Mouse (Mus musculus): ENCODE data around the gene Sept8. TPM values are rescaled to one million over a fixed set of nuclear protein-coding genes. Genes with fewer than 3 reads are reported as not detected.

Gene Sept8
- total RNA-seq, 2 experiments from 2014 or later, result 240 to 254 TPM

DNA sequence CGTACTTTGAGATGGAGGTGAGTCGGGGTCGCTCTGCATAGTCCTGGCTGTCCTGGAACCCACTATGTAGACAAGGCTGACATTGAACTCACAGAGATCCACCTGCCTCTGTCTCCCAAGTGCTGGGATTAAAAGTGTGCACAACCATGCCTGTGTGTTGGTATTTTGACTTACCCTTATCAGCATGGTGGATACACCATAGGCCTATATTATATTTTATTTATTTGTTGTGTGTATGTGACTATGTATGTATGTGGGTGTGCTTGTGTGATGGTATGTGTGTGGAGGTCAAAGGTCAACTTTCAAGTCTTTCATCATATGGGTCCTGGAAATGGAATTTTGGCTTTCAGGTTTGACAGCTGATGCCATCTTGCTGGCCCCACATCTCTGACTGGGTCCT is 3.3 kb downstream of the Sept8 start:
- no peak for TF ChIP-seq CTCF (conservative IDR thresholded peaks at IDR 0.05)
- no peak for DNase-seq (ENCODE audit: low spot score in 2 of 2)
- Histone ChIP-seq H3K4me3 (peak overlapping the region; percentile 87; the same call in 1 of the 2 replicates), H3K27ac (peak overlapping the region; percentile 93)

DNA sequence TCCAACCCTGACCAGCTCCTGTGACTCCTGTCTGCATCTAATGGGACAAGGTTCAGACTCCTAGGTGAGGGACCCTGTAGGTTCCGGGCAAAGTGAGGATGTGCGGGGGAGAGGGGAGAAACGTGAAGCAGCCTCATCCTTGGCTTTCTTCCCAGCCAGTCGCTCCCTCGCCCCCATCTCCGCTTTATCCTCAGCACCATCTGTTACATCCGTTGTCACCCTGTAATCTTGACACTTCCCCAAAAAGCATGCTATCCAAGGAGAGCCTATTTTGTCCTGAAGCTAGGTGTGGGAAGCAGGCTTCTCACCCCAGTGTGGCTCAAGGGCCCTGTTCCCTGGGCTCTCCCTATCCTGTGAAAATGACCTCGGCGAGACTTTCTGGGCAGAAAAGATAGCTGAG is 3.9 kb downstream of the Sept8 start:
- Histone ChIP-seq H3K4me3 (peak overlapping the region; percentile 26; the same call in 1 of the 2 replicates), H3K27ac (peak overlapping the region; percentile 93)
- DNase-seq (ENCODE audit: low spot score in 2 of 2), result peak; percentile 64 to 77
- TF ChIP-seq CTCF (conservative IDR thresholded peaks at IDR 0.05), result no peak

DNA sequence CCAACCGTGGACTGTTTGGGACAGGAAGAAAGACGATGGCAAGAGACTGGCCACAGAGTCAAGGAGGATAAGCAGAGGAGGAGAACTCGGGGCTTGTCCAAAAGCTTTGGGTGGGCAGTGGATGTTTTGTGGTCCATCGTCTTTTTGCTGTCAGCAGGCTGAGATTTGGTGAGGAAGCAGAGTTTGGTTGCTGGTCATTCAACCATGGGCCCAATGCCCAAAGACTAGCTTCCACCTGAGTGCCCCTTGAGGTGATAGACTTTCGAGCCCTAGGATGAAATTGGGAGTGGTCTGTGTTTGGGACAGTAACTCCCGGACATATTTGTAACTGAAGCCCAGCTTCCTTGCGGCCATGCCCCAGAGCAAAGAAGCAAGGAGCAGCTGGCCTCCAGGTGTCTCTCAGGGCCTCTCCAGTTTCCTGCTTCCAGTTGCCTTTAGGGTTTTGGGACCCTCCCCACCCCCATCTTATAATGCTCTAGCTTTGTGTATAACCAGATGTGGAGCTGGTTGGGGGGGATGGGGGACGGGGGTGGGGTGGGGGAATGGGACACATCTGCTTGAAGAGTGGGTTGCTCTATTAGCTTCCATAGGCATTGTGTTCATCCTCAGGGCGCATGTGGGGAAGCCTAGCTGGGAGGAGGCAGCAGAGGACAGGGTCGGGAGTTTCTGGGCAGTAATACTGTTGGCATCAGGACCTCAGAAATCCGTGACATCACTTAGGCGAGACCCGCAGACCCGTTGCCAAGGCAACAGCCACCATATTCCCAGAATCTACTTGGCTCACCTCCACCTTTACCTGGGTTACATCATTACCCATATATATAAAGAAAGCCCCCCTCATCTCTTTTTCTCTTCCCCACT is 4.7 kb downstream of the Sept8 start:
- Histone ChIP-seq H3K4me3 (no peak overlapping the region; the same call in 1 of the 2 replicates), H3K27ac (peak overlapping the region; percentile 93)
- no peak for DNase-seq (ENCODE audit: low spot score in 2 of 2)
- TF ChIP-seq CTCF (conservative IDR thresholded peaks at IDR 0.05), result no peak

DNA sequence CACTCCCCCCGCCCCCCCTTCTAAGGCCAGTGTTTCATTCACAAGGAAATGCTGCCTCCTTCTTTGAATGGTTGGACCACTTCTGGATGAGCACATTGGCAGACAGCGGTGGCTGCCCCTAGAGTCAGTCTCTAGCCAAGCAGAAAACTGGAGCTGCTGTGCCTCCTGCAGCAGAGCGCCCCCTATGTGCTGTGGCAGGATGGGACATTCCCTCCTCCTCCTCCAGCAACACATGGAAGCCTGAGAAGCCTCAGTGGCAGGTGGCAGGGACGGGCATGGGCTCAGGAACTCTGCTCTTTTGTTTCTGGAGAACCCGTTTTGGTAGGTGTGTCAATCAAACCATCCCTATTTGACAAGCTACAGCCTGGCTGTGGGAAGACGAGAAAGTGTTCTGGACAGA is 5.8 kb downstream of the Sept8 start:
- peak; percentile 73 for TF ChIP-seq CTCF (conservative IDR thresholded peaks at IDR 0.05)
- peak in 1 of 2 experiments; percentile 50 for DNase-seq (ENCODE audit: low spot score in 2 of 2)
- H3K4me3 ChIP-seq, result no peak overlapping the region
- H3K27ac ChIP-seq, result peak overlapping the region; percentile 79; the same call in 1 of the 2 replicates

DNA sequence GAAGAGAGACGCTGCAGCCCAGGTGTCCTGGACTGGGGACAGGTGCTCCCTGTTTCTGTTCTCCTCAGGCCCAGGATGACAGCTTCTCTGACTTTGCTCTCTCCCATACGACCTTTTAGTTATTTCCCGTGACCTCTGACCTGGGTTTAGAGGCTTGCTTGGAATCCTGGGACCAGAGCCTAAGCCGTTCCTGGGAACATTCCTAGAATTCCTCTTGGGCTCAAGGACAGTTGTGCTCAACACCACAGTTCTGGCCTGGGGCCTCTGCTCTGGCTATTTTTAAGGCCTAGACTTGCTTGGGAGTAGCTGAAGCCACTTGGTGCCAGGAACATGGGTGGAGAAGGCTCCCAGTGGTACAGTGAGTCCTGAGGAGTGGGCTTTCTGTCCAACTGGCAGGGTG is 6.4 kb downstream of the Sept8 start:
- DNase-seq (ENCODE audit: low spot score in 2 of 2), result no peak
- peak overlapping the region; percentile 79 for H3K27ac ChIP-seq
- no peak overlapping the region for H3K4me3 ChIP-seq
- TF ChIP-seq CTCF (conservative IDR thresholded peaks at IDR 0.05), result no peak

DNA sequence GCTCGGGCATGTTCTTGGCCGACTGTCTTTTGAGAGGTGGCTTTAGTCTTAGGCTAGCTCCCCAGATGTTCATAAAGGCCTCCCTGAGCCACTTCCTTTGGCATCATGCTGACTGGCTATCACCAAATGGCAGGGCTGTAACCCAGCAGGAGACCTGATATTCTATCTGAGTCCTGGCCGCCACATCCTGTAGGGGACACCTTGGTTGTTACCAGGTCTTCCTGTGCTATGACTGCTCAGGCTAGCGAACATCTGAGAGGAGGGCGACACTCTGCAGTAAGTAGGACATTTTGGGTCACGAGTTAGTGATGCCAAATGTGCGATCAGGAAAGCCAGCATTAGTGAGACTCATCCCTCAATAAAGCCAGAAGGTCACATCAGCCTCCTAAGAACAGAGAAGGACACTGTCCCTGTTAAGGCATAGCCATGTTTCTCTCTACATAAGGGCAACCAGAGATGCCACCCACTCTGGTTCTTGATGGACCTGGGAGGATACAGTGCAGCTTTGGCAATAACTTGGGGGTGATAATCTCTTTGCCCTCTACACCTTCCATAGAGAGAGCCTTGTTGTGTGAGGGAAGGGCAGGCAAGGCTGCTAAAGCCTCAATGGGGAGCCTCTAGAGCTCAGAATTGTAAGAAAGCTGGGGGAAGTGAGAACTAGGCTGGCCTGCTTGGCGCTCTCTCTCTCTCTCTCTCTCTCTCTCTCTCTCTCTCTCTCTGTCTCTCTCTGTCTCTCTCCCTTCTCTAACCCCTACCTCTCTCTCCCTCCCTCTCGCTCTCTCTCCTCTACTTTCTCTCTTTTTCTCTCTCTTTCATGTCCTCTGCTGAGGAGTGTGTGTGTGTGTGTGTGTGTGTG is 9.6 kb downstream of the Sept8 start:
- Histone ChIP-seq H3K27ac (peak overlapping the region; percentile 79), H3K4me3 (no peak overlapping the region)
- DNase-seq (ENCODE audit: low spot score in 2 of 2), result no peak
- TF ChIP-seq CTCF (conservative IDR thresholded peaks at IDR 0.05), result no peak

DNA sequence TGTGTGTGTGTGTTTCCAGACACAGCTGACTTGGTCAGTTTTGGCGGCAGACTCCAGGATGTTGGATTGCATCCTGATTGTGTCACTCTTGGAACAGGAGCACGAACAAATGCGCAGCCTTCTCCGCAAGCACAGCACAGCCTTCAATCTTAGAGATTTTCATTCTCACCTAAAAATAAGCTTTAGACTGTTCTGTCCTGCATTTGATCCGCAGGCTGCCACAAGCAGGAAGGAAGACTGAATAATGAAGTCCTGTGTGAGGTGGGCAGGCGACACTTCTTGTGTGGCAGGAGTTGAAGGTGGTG is 10.1 kb downstream of the Sept8 start:
- peak overlapping the region; percentile 79 for H3K27ac ChIP-seq
- peak overlapping the region; percentile 13; the same call in 1 of the 2 replicates for H3K4me3 ChIP-seq
- DNase-seq (ENCODE audit: low spot score in 2 of 2), result peak in 1 of 2 experiments; percentile 64
- TF ChIP-seq CTCF (conservative IDR thresholded peaks at IDR 0.05), result no peak

DNA sequence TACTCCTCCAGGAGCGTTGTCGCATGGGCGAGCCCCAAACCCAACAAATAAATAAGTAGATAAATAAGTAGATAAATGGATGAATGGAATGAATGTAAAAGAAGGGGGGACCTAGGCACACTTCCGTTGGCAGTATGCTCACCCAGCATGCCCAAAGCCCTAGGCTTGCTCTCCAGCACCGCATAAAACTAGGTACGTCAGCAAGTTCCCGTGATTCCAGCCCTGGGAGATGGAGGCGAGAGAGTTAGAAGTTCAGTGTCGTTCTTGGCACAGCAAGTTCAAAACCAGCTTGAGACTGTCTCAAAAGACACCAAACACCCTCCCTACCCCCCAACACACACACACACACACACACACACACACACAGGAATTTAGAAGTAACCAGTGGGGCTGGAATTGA is 10.9 kb downstream of the Sept8 start:
- DNase-seq (ENCODE audit: low spot score in 2 of 2), result no peak
- peak overlapping the region; percentile 79 for H3K27ac ChIP-seq
- no peak for TF ChIP-seq CTCF (conservative IDR thresholded peaks at IDR 0.05)
- no peak overlapping the region for H3K4me3 ChIP-seq

DNA sequence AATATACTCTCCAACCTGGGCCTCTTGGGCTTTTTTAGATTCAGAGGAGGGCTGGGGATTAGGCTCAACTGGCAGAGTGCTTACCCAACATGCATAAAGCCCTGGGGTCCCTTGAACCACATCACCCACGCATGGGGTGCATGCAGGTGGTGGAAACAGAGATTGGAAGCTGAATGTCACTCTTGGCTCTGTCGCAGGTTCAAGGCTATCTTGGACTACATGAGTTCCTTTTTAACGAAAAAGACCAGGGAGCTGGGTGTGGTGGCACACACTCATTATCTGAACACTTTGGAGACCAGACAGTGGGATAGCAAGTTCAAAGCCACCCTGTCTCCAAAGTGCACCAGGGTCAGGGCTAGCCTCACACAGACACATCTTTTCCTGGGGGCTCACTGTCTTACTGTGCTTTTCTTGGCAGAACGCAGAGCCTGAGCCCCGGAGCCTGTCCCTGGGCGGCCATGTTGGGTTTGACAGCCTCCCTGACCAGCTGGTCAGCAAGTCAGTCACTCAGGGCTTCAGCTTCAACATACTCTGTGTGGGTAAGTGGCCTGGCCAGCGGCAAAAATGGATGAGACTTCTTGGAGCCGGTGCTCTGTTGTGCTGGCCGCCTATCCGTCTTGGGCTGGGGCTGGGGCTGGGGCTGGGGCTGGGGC is 12.6 kb downstream of the Sept8 start:
- TF ChIP-seq CTCF (conservative IDR thresholded peaks at IDR 0.05), result no peak
- H3K4me3 ChIP-seq, result no peak overlapping the region
- 0 out of 2 replicates have a peak overlapping the region, but pooled peaks have one; percentile 23 for H3K27ac ChIP-seq
- DNase-seq (ENCODE audit: low spot score in 2 of 2), result no peak

DNA sequence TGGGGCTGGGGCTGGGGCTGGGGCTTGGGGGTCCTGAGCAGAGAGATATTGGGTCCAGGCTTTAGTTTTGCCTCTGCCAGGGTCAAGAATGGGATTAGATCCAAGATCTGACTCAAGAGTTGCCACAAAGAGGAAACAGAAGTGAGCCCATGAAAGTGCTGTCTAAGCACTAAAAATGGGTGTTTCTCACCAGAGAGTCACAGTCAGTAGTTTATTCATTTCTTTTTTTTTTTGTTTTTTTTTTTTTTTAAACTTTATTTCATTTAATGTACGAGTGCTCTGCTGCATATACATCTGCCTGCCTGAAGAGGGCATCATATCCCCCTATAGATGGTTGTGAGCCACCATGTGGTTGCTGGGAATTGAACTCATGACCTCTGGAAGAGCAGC is 13.2 kb downstream of the Sept8 start:
- no peak for DNase-seq (ENCODE audit: low spot score in 2 of 2)
- H3K4me3 ChIP-seq, result no peak overlapping the region
- TF ChIP-seq CTCF (conservative IDR thresholded peaks at IDR 0.05), result peak; percentile 46
- H3K27ac ChIP-seq, result no peak overlapping the region

DNA sequence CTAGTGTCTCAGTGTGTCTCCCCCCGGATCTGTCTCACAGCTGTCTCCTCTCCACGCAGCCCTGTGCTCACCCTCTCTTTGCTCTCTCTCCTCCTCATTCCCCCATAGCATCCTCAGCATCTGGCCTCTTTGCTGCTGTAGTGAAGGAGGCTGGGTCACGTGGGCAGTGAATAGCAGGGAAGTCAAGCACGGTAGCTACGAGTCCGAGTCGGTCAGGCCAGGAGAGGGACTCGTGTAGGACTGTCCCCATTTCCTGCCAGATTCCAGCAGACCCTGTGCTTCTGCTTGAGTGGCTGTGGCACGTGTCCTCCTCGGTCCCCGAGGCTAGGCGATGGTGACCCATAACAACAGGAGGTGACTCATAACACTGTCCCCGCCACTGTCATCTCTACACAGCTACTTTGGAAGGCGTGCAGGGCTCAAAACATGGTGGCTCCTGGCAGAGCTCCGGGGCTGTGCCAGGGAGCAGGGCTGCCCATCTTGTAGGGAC is 20.0 kb downstream of the Sept8 start:
- DNase-seq (ENCODE audit: low spot score in 2 of 2), result no peak
- TF ChIP-seq CTCF (conservative IDR thresholded peaks at IDR 0.05), result no peak
- no peak overlapping the region for H3K4me3 ChIP-seq

DNA sequence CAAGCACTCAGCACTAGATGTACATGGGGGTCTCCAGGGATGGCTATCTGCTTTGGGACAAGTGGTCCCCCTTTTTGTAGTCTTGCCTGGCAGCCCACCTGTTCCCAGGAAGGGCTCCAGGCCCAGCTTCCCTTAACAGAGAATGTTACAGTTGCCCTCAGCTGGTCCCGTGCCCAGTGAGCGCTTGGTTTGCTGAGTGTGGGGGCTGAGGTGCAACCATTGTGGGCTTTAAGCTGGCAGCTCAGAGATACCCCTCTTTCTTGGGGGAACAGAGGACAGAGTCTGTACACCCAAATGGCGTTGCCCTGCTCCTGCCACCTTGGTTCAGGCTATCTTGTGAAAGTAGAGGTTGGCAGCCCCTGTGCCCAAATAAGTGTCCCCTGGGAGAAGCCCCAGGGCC is 21.3 kb downstream of the Sept8 start:
- Histone ChIP-seq H3K4me3 (no peak overlapping the region), H3K27ac (no peak overlapping the region)
- no peak for TF ChIP-seq CTCF (conservative IDR thresholded peaks at IDR 0.05)
- DNase-seq (ENCODE audit: low spot score in 2 of 2), result no peak

More for the DNA sequence above, 20.0 kb downstream of the Sept8 start:
- H3K27ac ChIP-seq, result peak overlapping the region; percentile 65; the same call in 1 of the 2 replicates

All from layer of hippocampus, adult 2 months (tissue).